Mouse (Mus musculus) heart, postnatal 25 days (tissue): ENCODE data around the gene Peg3. TPM values are rescaled to one million over a fixed set of nuclear protein-coding genes. Genes with fewer than 3 reads are reported as not detected.
A peak's percentile ranks its signal among the peaks of the same experiment; 100 is the strongest.
"Not testable (repeated sequence)": the region's sequence is repeated elsewhere in the genome, so short reads cannot be mapped to it uniquely, and the experiment has no call there.

Experiments used
- DNase-seq: peaks from one replicate; pipeline ENCODE4 v3.0.0; 2022; ENCODE audit warnings: low spot score
- intact Hi-C: fragments of 180-260 bp; cut with DNase I; formaldehyde crosslinking; loops from one replicate; pipeline ENCODE4 v1.15.1; 2025
- total RNA-seq, 2 experiments: library from RNA; stranded (reverse); gene quantifications; 2 replicates each; pipeline ENCODE4 v1.2.3; 2021

The Peg3 gene
- 10 to 100 TPM; 14.9 to 16.3 TPM for total RNA-seq

GRCm38 (mm10) chr7:6730241-6730640 lies at the start of gene Peg3, which contains the start of gene Usp29:
Gene Peg3 (minus strand): TSS chr7:6730431.
Gene Usp29 (plus strand): TSS chr7:6730578.
- DNase-seq = peak; percentile 78
- intact Hi-C loops = loop anchor here (5.0 kb wide), 1 partner anchor 192 kb away; no protein-coding TSS in a partner anchor

GRCm38 (mm10) chr7:6779172-6779571 lies 48.9 kb upstream of the Peg3 start:
- no peak for DNase-seq
- intact Hi-C loops = no loop called here

GRCm38 (mm10) chr7:6777689-6778088 lies 47.5 kb upstream of the Peg3 start:
- DNase-seq = no peak
- intact Hi-C loops = no loop called here

GRCm38 (mm10) chr7:6777107-6777506 lies 46.9 kb upstream of the Peg3 start:
- no peak for DNase-seq
- intact Hi-C loops = no loop called here

- intact Hi-C loops = no loop called here
- no peak for DNase-seq
Measured at GRCm38 (mm10) chr7:6776314-6777059, 46.3 kb upstream of the Peg3 start.

- DNase-seq, intact Hi-C loops: not testable (repeated sequence)
Measured at GRCm38 (mm10) chr7:6773865-6774413, 43.7 kb upstream of the Peg3 start.

- intact Hi-C loops = no loop called here
- no peak for DNase-seq
Measured at GRCm38 (mm10) chr7:6770286-6770685, 40.1 kb upstream of the Peg3 start.

GRCm38 (mm10) chr7:6765240-6765639 lies 35.0 kb upstream of the Peg3 start:
- DNase-seq = no peak
- intact Hi-C loops = no loop called here

- intact Hi-C loops = no loop called here
- DNase-seq = no peak
Measured at GRCm38 (mm10) chr7:6760170-6760569, 29.9 kb upstream of the Peg3 start.

- intact Hi-C loops = no loop called here
- no peak for DNase-seq
Measured at GRCm38 (mm10) chr7:6759698-6760097, 29.5 kb upstream of the Peg3 start.

- no peak for DNase-seq
- intact Hi-C loops = no loop called here
Measured at GRCm38 (mm10) chr7:6756777-6757291, 26.6 kb upstream of the Peg3 start.

GRCm38 (mm10) chr7:6753440-6753839 lies 23.2 kb upstream of the Peg3 start:
- intact Hi-C loops = no loop called here
- no peak for DNase-seq

- intact Hi-C loops = no loop called here
- peak; percentile 11 for DNase-seq
Measured at GRCm38 (mm10) chr7:6749196-6749595, 19.0 kb upstream of the Peg3 start.

GRCm38 (mm10) chr7:6744281-6744904 lies 14.2 kb upstream of the Peg3 start:
- DNase-seq = no peak
- intact Hi-C loops = no loop called here

GRCm38 (mm10) chr7:6736060-6736459 lies 5.8 kb upstream of the Peg3 start:
- DNase-seq = no peak
- intact Hi-C loops = no loop called here

GRCm38 (mm10) chr7:6731930-6732329 lies 1.7 kb upstream of the Peg3 start:
- intact Hi-C loops = loop anchor here (5.0 kb wide), 1 partner anchor 190 kb away; no protein-coding TSS in a partner anchor
- DNase-seq = no peak

GRCm38 (mm10) chr7:6731373-6731772 lies 1.1 kb upstream of the Peg3 start:
- DNase-seq = no peak
- intact Hi-C loops = loop anchor here (5.0 kb wide), 1 partner anchor 191 kb away; no protein-coding TSS in a partner anchor

- intact Hi-C loops = loop anchor here (5.0 kb wide), 1 partner anchor 192 kb away; no protein-coding TSS in a partner anchor
- DNase-seq = no peak
Measured at GRCm38 (mm10) chr7:6730801-6731200, 570 bp upstream of the Peg3 start.

GRCm38 (mm10) chr7:6729061-6729817 lies 992 bp downstream of the Peg3 start:
- intact Hi-C loops = loop anchor here (10.0 kb wide), 1 partner anchor 364 kb away; the partner anchor contains the start of gene Zfp78

More at GRCm38 (mm10) chr7:6729061-6729817, 992 bp downstream of the Peg3 start:
- DNase-seq = peak; percentile 92
